Mouse (Mus musculus): Measurements from ENCODE around the gene Polr3e.

Gene Polr3e

GRCm38 (mm10) chr7:120980931-120981924 lies 63.7 kb downstream of the Polr3e start:
- DNase-seq = peak; percentile 37

GRCm38 (mm10) chr7:120982200-120982841 lies 64.8 kb downstream of the Polr3e start, which contains the start of the genes Cdr2 and Mfsd13b:
Cdr2 (minus strand) TSS chr7:120982312.
Mfsd13b (plus strand) TSS chr7:120982509.
- peak; percentile 96 for DNase-seq

DNA sequence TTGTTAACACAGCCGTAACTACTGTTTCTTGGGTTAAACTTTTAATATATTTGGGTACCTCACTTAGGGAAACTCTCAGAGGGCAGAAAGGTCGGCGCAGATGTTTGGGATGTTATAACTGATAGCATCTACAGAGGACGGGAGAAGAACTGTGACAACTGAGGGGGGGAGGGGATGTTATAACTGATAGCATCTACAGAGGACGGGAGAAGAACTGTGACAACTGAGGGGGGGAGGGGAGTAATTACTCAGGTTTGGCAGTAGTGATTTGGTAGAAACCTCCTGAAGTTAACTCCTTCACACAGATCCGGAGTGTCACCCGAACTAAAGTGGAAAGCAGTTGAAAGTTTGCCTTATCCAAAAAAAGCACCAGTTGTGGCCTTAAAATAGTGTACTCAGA lies 65.4 kb downstream of the Polr3e start:
- DNase-seq = no peak

GRCm38 (mm10) chr7:120991191-120991590 lies 73.6 kb downstream of the Polr3e start:
- no peak for DNase-seq
